Mouse (Mus musculus): Measurements from ENCODE around the gene Prl8a1. TPM values are rescaled to one million over a fixed set of nuclear protein-coding genes. Genes with fewer than 3 reads are reported as not detected.

The Prl8a1 gene
- polyA plus RNA-seq (2017; shearing (Covaris generic)): not detected

DNA sequence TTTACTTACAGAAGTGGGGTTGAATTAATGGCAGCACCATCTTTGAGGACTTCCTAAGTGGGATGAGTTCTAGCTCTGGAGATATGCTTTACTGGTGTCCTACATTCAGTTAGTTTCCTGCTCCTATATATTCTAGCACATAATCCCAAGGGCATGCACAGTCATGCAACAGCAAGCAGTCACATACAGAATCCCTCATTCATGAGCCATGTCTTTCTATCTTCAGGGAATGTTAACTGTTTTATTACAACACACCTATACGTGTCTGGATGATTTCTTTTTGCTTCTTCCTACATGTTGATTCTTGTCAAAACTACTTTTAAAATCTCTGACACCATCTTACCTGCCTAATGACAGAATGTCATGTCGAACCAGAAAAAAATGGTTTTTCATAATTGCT lies at the start of gene Prl8a1:
Prl8a1 (minus strand) TSS at position 101 of the 400 bp plus-strand sequence.

GRCm38 (mm10) chr13:27610482-27610881 lies 28.5 kb upstream of the Prl8a1 start, which contains the start of gene Prl7b1:
Prl7b1 (minus strand) TSS chr13:27610582.

GRCm38 (mm10) chr13:27564506-27564905 lies 17.5 kb downstream of the Prl8a1 start, which contains the start of gene Prl8a9:
Prl8a9 (minus strand) TSS chr13:27564606.

Other genes starting within 250 kb of the Prl8a1 start
- not detected for gene Prl8a2, start 236.5 kb downstream of the Prl8a1 start, polyA plus RNA-seq (2017; shearing (Covaris generic))
- not detected for gene Prl2b1, start 191.3 kb downstream of the Prl8a1 start, polyA plus RNA-seq (2017; shearing (Covaris generic))
- 1 to 10 TPM in 1 of 2 experiments, not detected in 1; 1.3 TPM for gene Prl8a6, start 143.5 kb downstream of the Prl8a1 start, polyA plus RNA-seq (2017; shearing (Covaris generic))
- gene Prl8a8, start 69.0 kb downstream of the Prl8a1 start, polyA plus RNA-seq (2017; shearing (Covaris generic)): under 1 TPM in 1 of 2 experiments, not detected in 1; 0.51 TPM
- not detected for gene Prl8a9, start 17.6 kb downstream of the Prl8a1 start, polyA plus RNA-seq (2017; shearing (Covaris generic))
- gene Prl7b1, start 28.4 kb upstream of the Prl8a1 start, polyA plus RNA-seq (2017; shearing (Covaris generic)): not detected
- under 1 TPM in 1 of 2 experiments, not detected in 1; 0.44 TPM for gene Prl7a1, start 60.3 kb upstream of the Prl8a1 start, polyA plus RNA-seq (2017; shearing (Covaris generic))
- not detected for gene Prl7a2, start 85.9 kb upstream of the Prl8a1 start, polyA plus RNA-seq (2017; shearing (Covaris generic))
- gene Prl7d1, start 134.6 kb upstream of the Prl8a1 start, polyA plus RNA-seq (2017; shearing (Covaris generic)): not detected
- gene Prl7c1, start 198.6 kb upstream of the Prl8a1 start, polyA plus RNA-seq (2017; shearing (Covaris generic)): not detected
- gene Prl2a1, start 219.5 kb upstream of the Prl8a1 start, polyA plus RNA-seq (2017; shearing (Covaris generic)): not detected